Mouse (Mus musculus) midbrain, postnatal 0 days (tissue): ENCODE data around the gene Inka1. TPM values are rescaled to one million over a fixed set of nuclear protein-coding genes. Genes with fewer than 3 reads are reported as not detected.

Experiments used
- ATAC-seq: fragments of 200-750 bp; cut with Nextera tagmentation; 2 replicates; pipeline ENCODE4 v1.8.0; 2017; ENCODE audit warnings: moderate number of reproducible peaks, mild to moderate bottlenecking, moderate TSS enrichment, moderate library complexity; ENCODE audit not compliant: low FRiP score
- DNase-seq: peaks from one replicate; pipeline ENCODE4 v3.0.0-alpha.2; 2015; ENCODE audit warnings: low spot score
- H3K27ac ChIP-seq: fragments of 300-500 bp; sonication (generic); 2 replicates; pipeline ENCODE4 v1.5.1; 2014; ENCODE audit warnings: low read depth, mild to moderate bottlenecking, low read length, mixed read lengths
- H3K27me3 ChIP-seq: fragments of 300-500 bp; sonication (generic); 2 replicates; pipeline ENCODE4 v1.6.1; 2014; ENCODE audit warnings: low read length, control low read depth, mixed read lengths; ENCODE audit not compliant: insufficient read depth
- H3K36me3 ChIP-seq: fragments of 300-500 bp; sonication (generic); 2 replicates; pipeline ENCODE4 v1.6.1; 2014; ENCODE audit warnings: low read length, control low read depth, mixed read lengths; ENCODE audit not compliant: insufficient read depth
- H3K4me1 ChIP-seq: fragments of 300-500 bp; sonication (generic); 2 replicates; pipeline ENCODE4 v1.6.1; 2014; ENCODE audit warnings: mild to moderate bottlenecking, control low read depth, antibody characterized with exemption, low read length, mixed read lengths; ENCODE audit not compliant: insufficient read depth
- H3K4me2 ChIP-seq: fragments of 300-500 bp; sonication (generic); 2 replicates; pipeline ENCODE4 v1.6.1; 2014; ENCODE audit warnings: low read depth, mild to moderate bottlenecking, low read length, mixed read lengths; ENCODE audit not compliant: poor library complexity, severe bottlenecking
- H3K4me3 ChIP-seq: fragments of 300-500 bp; sonication (generic); 2 replicates; pipeline ENCODE4 v1.5.1; 2014; ENCODE audit warnings: low read depth, mild to moderate bottlenecking, low read length, moderate library complexity
- H3K9ac ChIP-seq: fragments of 300-500 bp; sonication (generic); replicated peaks from 2 replicates; pipeline ENCODE4 v1.6.1; 2014; ENCODE audit warnings: mild to moderate bottlenecking, low read length, moderate library complexity, mixed read lengths; ENCODE audit not compliant: poor library complexity, severe bottlenecking
- H3K9me3 ChIP-seq: fragments of 300-500 bp; sonication (generic); 2 replicates; pipeline ENCODE4 v1.6.1; 2016; ENCODE audit warnings: low read length, control low read depth
- CTCF ChIP-seq: IDR thresholded peaks from 2 replicates; pipeline ENCODE4 v1.5.1; 2016; ENCODE audit warnings: antibody characterized with exemption, mild to moderate bottlenecking
- WGBS: fragments of 180-500 bp; shearing (Covaris S2); extraction: QIAGEN DNeasy Blood & Tissue Kit; methylation state at CpG from one replicate; pipeline ENCODE4 v1.1.7; 2014; 5-methylcytosine and 5-hydroxymethylcytosine counted together
- polyA plus RNA-seq: library from polyadenylated mRNA; unstranded; fragments of >200 nt; fragmentation: Nextera tagmentation; extraction: Ambion mirVana; gene quantifications from 2 replicates; pipeline ENCODE4 v1.2.1, GENCODE M21; 2015
- total RNA-seq: library from RNA; depleted of rRNA; stranded (reverse); fragments of >200 nt; gene quantifications from 2 replicates; pipeline ENCODE4 v1.2.3, GENCODE M21; 2014

Inka1 gene
- total and polyA plus RNA-seq, 2 experiments from 2014 or later, result 14.8 to 16.2 TPM

DNA sequence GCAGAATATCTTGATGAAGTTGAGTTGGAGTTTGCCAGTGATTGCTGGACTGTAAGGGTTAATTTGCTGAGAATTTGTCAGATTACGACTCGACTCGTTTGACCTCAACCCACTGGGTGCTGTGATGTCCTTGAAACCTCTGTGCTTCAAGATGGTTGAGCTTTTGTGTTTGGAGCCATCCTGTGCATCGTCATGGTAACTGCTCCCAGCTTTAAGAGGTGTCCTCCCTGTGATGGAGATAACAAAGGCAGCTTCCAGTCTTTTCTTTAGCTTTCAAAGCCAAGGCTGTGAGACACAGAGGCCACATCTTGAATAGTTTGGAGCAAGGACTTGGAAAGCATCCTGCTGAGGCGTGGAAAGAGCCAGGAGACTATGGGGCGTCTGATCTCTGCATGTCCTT, 28.5 kb downstream of the Inka1 start:
- H3K4me2 ChIP-seq, result no peak overlapping the region
- ATAC-seq, result no peak
- no peaks in the 10 kb centered on the region for H3K27me3 ChIP-seq
- H3K4me3 ChIP-seq, result no peak overlapping the region
- WGBS, result 16% methylated on average over 6 of the region's 6 CpGs
- H3K4me1 ChIP-seq, result peaks cover 16% of the 10 kb centered on the region
- DNase-seq, result no peak
- no peaks in the 10 kb centered on the region; the same call in 1 of the 2 replicates for H3K36me3 ChIP-seq
- peak overlapping the region; percentile 38; the same call in 1 of the 2 replicates for H3K27ac ChIP-seq
- TF ChIP-seq CTCF, result no peak
- H3K9me3 ChIP-seq, result no peaks in the 10 kb centered on the region
- H3K9ac ChIP-seq, result no peak overlapping the region

DNA sequence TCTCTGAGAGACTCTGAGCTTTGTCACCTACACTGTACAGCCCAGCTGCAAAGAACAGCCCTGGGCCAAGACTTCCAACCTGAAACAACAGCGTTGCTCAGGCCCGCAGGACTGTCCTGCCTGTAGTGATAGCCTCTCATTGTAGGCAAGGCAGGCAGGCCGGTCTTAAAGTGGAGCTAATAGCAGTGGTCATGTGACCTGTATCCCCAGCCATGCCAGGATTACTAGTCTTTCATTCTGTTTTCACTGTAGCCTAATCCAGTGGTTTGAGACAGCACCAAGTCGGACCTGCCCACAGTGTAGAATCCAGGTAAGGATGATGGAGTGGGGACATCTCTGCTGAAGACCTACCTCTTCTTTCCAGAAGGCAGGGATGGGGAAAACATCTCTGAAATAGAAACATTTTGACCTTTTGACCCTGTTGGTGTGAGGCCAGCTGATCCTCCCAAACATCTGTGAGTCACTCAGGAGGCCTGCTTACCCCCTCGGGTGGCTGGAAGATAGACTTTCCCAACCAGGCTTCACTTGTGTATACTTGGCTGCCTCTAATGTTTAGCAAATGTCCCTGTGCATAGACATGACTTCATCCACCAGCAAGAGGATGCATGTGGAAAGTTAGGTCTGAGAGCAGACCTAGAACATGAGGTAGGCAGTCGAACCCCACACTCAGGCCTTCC, 29.9 kb downstream of the Inka1 start:
- ATAC-seq, result no peak
- H3K36me3 ChIP-seq, result no peaks in the 10 kb centered on the region; the same call in 1 of the 2 replicates
- 82% methylated on average over 6 of the region's 6 CpGs for WGBS

DNA sequence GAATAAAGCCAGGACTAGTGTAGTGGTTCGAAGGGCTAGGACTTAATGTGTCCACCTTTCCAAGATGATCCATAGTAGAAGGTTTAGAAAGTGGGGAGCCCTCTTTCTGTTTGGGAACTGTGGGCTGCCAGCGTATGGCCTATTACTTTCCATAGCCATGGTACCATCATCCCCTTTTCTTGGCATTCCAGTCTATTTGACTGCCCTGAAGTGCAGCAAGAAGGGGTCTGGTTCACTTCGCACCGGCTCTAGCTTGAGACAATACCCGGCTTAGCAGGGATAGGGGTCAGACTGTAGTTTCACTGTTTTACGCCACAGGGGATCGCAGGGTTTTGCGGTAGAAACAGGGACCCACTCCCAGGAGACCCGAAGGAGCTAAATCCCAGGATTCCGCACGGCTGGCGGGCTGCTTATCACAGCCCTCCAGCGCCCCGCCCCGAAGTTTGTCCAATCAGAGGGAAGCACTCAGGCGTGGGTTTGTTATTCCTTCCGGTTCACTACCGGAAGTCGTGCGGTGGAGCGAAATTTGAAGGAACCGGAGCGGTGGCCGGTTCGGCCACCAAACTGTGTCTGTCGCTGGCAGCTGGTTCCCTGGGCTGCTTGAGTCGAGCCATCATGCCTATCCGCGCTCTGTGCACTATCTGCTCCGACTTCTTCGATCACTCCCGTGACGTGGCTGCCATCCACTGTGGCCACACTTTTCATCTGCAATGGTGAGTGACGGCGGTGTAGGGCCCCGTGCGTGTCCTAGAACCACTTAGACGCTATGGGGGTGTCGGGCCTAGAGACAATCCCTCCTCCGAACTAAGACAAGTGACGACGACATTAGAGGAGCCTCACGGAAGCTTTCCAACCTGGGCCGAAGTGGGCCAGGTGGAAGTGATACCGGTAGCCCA, 35.0 kb downstream of the Inka1 start:
- peak; percentile 90 for ATAC-seq
- WGBS, result 13% methylated on average over 45 of the region's 45 CpGs

More for the DNA sequence above, 29.9 kb downstream of the Inka1 start:
- Histone ChIP-seq H3K27me3 (no peaks in the 10 kb centered on the region), H3K9me3 (no peaks in the 10 kb centered on the region), H3K4me1 (0 out of 2 replicates have a peak, but pooled peaks cover 7% of the 10 kb centered on the region), H3K27ac (no peak overlapping the region), H3K4me3 (no peak overlapping the region), H3K4me2 (no peak overlapping the region), H3K9ac (no peak overlapping the region)
- DNase-seq, result no peak
- no peak for TF ChIP-seq CTCF

DNA sequence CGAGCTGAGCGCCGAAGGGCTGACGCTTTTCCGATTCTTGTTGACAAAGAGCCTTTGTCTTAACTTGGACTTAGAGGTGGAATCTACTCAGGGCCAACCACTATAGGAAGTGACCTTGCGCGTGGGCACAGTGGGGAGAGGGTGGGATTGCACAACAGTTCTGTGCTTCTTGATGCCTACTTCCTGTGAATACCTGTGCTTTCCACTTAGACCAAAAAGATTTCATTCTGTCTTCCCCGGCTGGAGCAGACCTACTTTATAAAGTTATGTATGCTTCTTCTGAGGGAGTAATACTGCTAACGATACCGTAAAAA, 35.8 kb downstream of the Inka1 start, which contains the start of gene Traip:
Gene Traip (plus strand): TSS at position 215 of the 314 bp plus-strand sequence.
- H3K4me3 ChIP-seq, result peak within 1 kb of the TSS; percentile 49
- H3K9ac ChIP-seq, result peak within 1 kb of the TSS; percentile 29; the same call in 1 of the 2 replicates
- no peaks in the 10 kb centered on the region for H3K4me1 ChIP-seq
- ATAC-seq (no peak), DNase-seq (no peak)
- TF ChIP-seq CTCF, result no peak
- peaks cover 29% of the 10 kb centered on the region for H3K36me3 ChIP-seq
- 92% methylated on average over 10 of the region's 10 CpGs for WGBS
- no peaks in the 10 kb centered on the region for H3K27me3 ChIP-seq
- H3K27ac ChIP-seq, result peak within 1 kb of the TSS; percentile 70
- H3K4me2 ChIP-seq, result peak within 1 kb of the TSS; percentile 63
- H3K9me3 ChIP-seq, result no peaks in the 10 kb centered on the region

More for the DNA sequence above, 35.0 kb downstream of the Inka1 start:
- DNase-seq, result peak; percentile 95
- H3K4me1 ChIP-seq, result no peaks in the 10 kb centered on the region
- no peaks in the 10 kb centered on the region for H3K9me3 ChIP-seq
- H3K36me3 ChIP-seq, result peaks cover 26% of the 10 kb centered on the region
- H3K9ac ChIP-seq, result peak overlapping the region; percentile 29; the same call in 1 of the 2 replicates
- TF ChIP-seq CTCF, result no peak
- no peaks in the 10 kb centered on the region for H3K27me3 ChIP-seq
- H3K27ac ChIP-seq, result peak overlapping the region; percentile 70
- peak overlapping the region; percentile 49 for H3K4me3 ChIP-seq
- peak overlapping the region; percentile 63 for H3K4me2 ChIP-seq

DNA sequence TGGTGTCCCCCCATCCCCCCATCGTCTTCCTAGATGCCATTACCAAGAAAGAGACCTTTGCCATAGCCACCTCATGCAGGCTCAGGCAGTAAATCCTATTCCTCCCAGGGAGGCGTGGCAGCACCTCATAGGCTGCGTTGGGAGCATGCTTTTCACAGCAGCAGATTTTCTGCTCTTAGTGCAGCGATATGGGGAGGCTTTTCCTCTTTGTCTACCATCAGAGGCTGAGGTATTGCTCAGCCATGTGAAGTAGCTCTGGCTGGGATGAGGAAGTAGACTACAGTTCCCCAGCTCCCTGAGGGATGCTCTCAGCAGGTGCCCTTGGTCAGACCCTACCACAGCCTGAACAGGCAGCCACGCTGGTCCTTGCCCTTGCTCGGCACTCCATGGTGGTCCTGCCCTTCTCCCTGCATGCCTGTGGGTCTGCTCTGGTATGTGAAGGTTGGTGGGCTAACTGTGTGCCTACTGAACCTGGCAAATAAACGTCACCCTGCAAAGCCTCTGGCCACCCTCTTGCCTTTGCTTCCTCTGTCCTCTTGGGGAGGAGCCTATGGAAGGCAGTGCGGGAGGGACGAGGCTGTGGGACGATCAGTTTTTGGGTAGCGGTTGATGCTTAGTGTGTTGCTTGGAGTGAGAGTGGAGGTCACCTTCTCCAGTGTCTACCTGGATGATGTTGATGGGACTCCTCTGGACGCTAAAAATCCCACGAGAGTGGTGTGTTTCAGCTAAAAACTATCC, 36.3 kb downstream of the Inka1 start:
- no peak for DNase-seq
- Histone ChIP-seq H3K36me3 (peaks cover 29% of the 10 kb centered on the region), H3K4me3 (no peak overlapping the region), H3K9me3 (no peaks in the 10 kb centered on the region), H3K27me3 (no peaks in the 10 kb centered on the region), H3K4me1 (no peaks in the 10 kb centered on the region), H3K9ac (no peak overlapping the region), H3K27ac (no peak overlapping the region), H3K4me2 (no peak overlapping the region)
- WGBS, result 76% methylated on average over 13 of the region's 13 CpGs
- no peak for TF ChIP-seq CTCF
- ATAC-seq, result no peak
